Mouse (Mus musculus) heart, embryonic 14.5 days (tissue): Measurements from ENCODE around the gene Mfsd5. TPM values are rescaled to one million over a fixed set of nuclear protein-coding genes. Genes with fewer than 3 reads are reported as not detected.

Experiments
- ATAC-seq: fragments of 200-750 bp; cut with Nextera tagmentation; 2 replicates; pipeline ENCODE4 v1.8.0; 2017; ENCODE audit warnings: low read depth, moderate TSS enrichment; ENCODE audit not compliant: insufficient number of reproducible peaks, insufficient read depth, low FRiP score
- H3K27ac ChIP-seq, 2 experiments: fragments of 200-500 bp in 1 of 2; fragments of 300-500 bp in 1 of 2; sonication (generic) in 1 of 2; replicated peaks in 1 of 2; 2 replicates each; pipeline ENCODE4 v1.5.1; 2012 to 2014; ENCODE audit warnings: low read depth in 2 of 2, low read length in 2 of 2, control low read depth in 1 of 2, mild to moderate bottlenecking in 1 of 2, mixed read lengths in 1 of 2; ENCODE audit not compliant: control insufficient read depth in 1 of 2, insufficient read depth in 1 of 2
- H3K27me3 ChIP-seq: fragments of 300-500 bp; sonication (generic); 2 replicates; pipeline ENCODE4 v1.6.1; 2014; ENCODE audit warnings: mild to moderate bottlenecking, low read length, control low read depth; ENCODE audit not compliant: control insufficient read depth, insufficient read depth
- H3K36me3 ChIP-seq: fragments of 300-500 bp; sonication (generic); 2 replicates; pipeline ENCODE4 v1.6.1; 2014; ENCODE audit warnings: mild to moderate bottlenecking, control low read depth, low read length, mixed read lengths; ENCODE audit not compliant: control insufficient read depth, insufficient read depth
- H3K4me1 ChIP-seq, 2 experiments: fragments of 200-500 bp in 1 of 2; fragments of 300-500 bp in 1 of 2; sonication (generic) in 1 of 2; 2 replicates each; pipeline ENCODE4 v1.6.1; 2012 to 2014; ENCODE audit warnings: low read length in 2 of 2, control low read depth in 1 of 2, mixed read lengths in 1 of 2; ENCODE audit not compliant: control insufficient read depth in 2 of 2, insufficient read depth in 2 of 2
- H3K4me2 ChIP-seq: fragments of 300-500 bp; sonication (generic); 2 replicates; pipeline ENCODE4 v1.6.1; 2014; ENCODE audit warnings: mild to moderate bottlenecking, low read length
- H3K4me3 ChIP-seq, 2 experiments: fragments of 200-500 bp in 1 of 2; fragments of 300-500 bp in 1 of 2; sonication (generic) in 1 of 2; 2 replicates each; pipeline ENCODE4 v1.5.1; 2012 to 2014; ENCODE audit warnings: low read length in 2 of 2, mild to moderate bottlenecking in 2 of 2, control low read depth in 1 of 2, low read depth in 1 of 2, moderate library complexity in 1 of 2; ENCODE audit not compliant: control insufficient read depth in 1 of 2, insufficient read depth in 1 of 2
- H3K9ac ChIP-seq: fragments of 300-500 bp; sonication (generic); 2 replicates; pipeline ENCODE4 v1.6.1; 2014; ENCODE audit warnings: mild to moderate bottlenecking, low read length
- H3K9me3 ChIP-seq: fragments of 300-500 bp; sonication (generic); 2 replicates; pipeline ENCODE4 v1.6.1; 2016; ENCODE audit warnings: low read length, control low read depth; ENCODE audit not compliant: control insufficient read depth
- WGBS: fragments of 180-500 bp; shearing (Covaris S2); extraction: QIAGEN DNeasy Blood & Tissue Kit; methylation state at CpG from one replicate; pipeline ENCODE4 v1.1.7; 2014; 5-methylcytosine and 5-hydroxymethylcytosine counted together
- polyA plus RNA-seq: library from polyadenylated mRNA; unstranded; fragments of >200 nt; fragmentation: Nextera tagmentation; extraction: Ambion mirVana; gene quantifications from 2 replicates; pipeline ENCODE4 v1.2.1, GENCODE M21; 2014

Mfsd5 gene
- polyA plus RNA-seq, 1 experiment from 2014 or later: 39.2 TPM

- peak overlapping the region; percentile 98 for H3K4me2 ChIP-seq
- no peak for ATAC-seq
- H3K4me1 ChIP-seq: peaks cover 16 to 26% of the 10 kb centered on the region in 2 experiments
- no peaks in the 10 kb centered on the region for H3K36me3 ChIP-seq
- H3K27ac ChIP-seq: peak overlapping the region; percentile 55 to 88; a peak in 3 of 4 replicates
- H3K27me3 ChIP-seq: peaks cover 35% of the 10 kb centered on the region
- no peaks in the 10 kb centered on the region for H3K9me3 ChIP-seq
- WGBS: 7% methylated on average over 3 of the region's 3 CpGs
- H3K9ac ChIP-seq: no peak overlapping the region
- peak overlapping the region in 1 of 2 experiments; percentile 7; a peak in 1 of 4 replicates for H3K4me3 ChIP-seq
These were observed 30.5 kb upstream of the Mfsd5 start for GRCm38 (mm10) chr15:102248812-102249191.

GRCm38 (mm10) chr15:102249251-102249691, 30.0 kb upstream of the Mfsd5 start:
- ATAC-seq: no peak
- peak overlapping the region; percentile 31; the same call in 1 of the 2 replicates for H3K9ac ChIP-seq

GRCm38 (mm10) chr15:102249967-102250366, 29.3 kb upstream of the Mfsd5 start:
- peaks cover 14 to 20% of the 10 kb centered on the region in 2 experiments for H3K4me1 ChIP-seq
- no peaks in the 10 kb centered on the region for H3K9me3 ChIP-seq
- peak overlapping the region; percentile 98 for H3K4me2 ChIP-seq
- 50% methylated on average over 9 of the region's 9 CpGs for WGBS
- no peaks in the 10 kb centered on the region for H3K36me3 ChIP-seq
- H3K27ac ChIP-seq: peak overlapping the region; percentile 48 to 88
- no peak overlapping the region for H3K4me3 ChIP-seq
- no peak overlapping the region for H3K9ac ChIP-seq
- H3K27me3 ChIP-seq: peaks cover 29% of the 10 kb centered on the region
- ATAC-seq: no peak

More at GRCm38 (mm10) chr15:102249251-102249691, 30.0 kb upstream of the Mfsd5 start:
- peaks cover 32% of the 10 kb centered on the region for H3K27me3 ChIP-seq
- H3K9me3 ChIP-seq: no peaks in the 10 kb centered on the region
- 5% methylated on average over 13 of the region's 13 CpGs for WGBS
- H3K4me1 ChIP-seq: peaks cover 14 to 24% of the 10 kb centered on the region in 2 experiments
- H3K27ac ChIP-seq: peak overlapping the region; percentile 55 to 88
- peak overlapping the region in 1 of 2 experiments; percentile 7; a peak in 1 of 4 replicates for H3K4me3 ChIP-seq
- H3K36me3 ChIP-seq: no peaks in the 10 kb centered on the region
- peak overlapping the region; percentile 98 for H3K4me2 ChIP-seq

- Histone ChIP-seq H3K27me3 (peaks cover 29% of the 10 kb centered on the region), H3K9me3 (no peaks in the 10 kb centered on the region), H3K36me3 (no peaks in the 10 kb centered on the region), H3K9ac (no peak overlapping the region), H3K27ac (no peak overlapping the region), H3K4me3 (no peak overlapping the region), H3K4me2 (no peak overlapping the region), H3K4me1 (peaks cover 12 to 15% of the 10 kb centered on the region in 2 experiments)
- no peak for ATAC-seq
- WGBS: 72% methylated on average over 5 of the region's 5 CpGs
These were observed 28.7 kb upstream of the Mfsd5 start for GRCm38 (mm10) chr15:102250521-102250920.

GRCm38 (mm10) chr15:102255547-102256255, 23.6 kb upstream of the Mfsd5 start:
- H3K4me3 ChIP-seq: peak overlapping the region; percentile 50 to 51; a peak in 2 of 4 replicates
- no peak for ATAC-seq
- H3K9me3 ChIP-seq: no peaks in the 10 kb centered on the region
- H3K27ac ChIP-seq: 0 out of 4 replicates have a peak overlapping the region, but pooled peaks have one; percentile 24 to 30
- peaks cover 0 to 12% of the 10 kb centered on the region in 2 experiments; a peak in 2 of 4 replicates for H3K4me1 ChIP-seq
- no peak overlapping the region; the same call in 1 of the 2 replicates for H3K9ac ChIP-seq
- peak overlapping the region; percentile 81 for H3K4me2 ChIP-seq
- no peaks in the 10 kb centered on the region for H3K36me3 ChIP-seq
- WGBS: 41% methylated on average over 14 of the region's 14 CpGs
- H3K27me3 ChIP-seq: peaks cover 48% of the 10 kb centered on the region

- Histone ChIP-seq H3K9ac (peak overlapping the region; percentile 67), H3K9me3 (no peaks in the 10 kb centered on the region), H3K4me1 (peaks cover 0 to 12% of the 10 kb centered on the region in 2 experiments; a peak in 2 of 4 replicates), H3K27me3 (peaks cover 51% of the 10 kb centered on the region), H3K4me2 (peak overlapping the region; percentile 81), H3K36me3 (no peaks in the 10 kb centered on the region), H3K27ac (peak overlapping the region; percentile 34 to 40; a peak in 2 of 4 replicates), H3K4me3 (peak overlapping the region; percentile 50 to 51)
- no peak for ATAC-seq
- 9% methylated on average over 22 of the region's 22 CpGs for WGBS
These were observed 22.6 kb upstream of the Mfsd5 start for GRCm38 (mm10) chr15:102256431-102257201.
